Mouse (Mus musculus): ENCODE data around the gene Slc30a7. TPM values are rescaled to one million over a fixed set of nuclear protein-coding genes. Genes with fewer than 3 reads are reported as not detected.
"Not testable (repeated sequence)": the region's sequence is repeated elsewhere in the genome, so short reads cannot be mapped to it uniquely, and the experiment has no call there.

Gene Slc30a7
- total RNA-seq, 2 experiments from 2014 or later: 7.4 to 8.9 TPM

DNA sequence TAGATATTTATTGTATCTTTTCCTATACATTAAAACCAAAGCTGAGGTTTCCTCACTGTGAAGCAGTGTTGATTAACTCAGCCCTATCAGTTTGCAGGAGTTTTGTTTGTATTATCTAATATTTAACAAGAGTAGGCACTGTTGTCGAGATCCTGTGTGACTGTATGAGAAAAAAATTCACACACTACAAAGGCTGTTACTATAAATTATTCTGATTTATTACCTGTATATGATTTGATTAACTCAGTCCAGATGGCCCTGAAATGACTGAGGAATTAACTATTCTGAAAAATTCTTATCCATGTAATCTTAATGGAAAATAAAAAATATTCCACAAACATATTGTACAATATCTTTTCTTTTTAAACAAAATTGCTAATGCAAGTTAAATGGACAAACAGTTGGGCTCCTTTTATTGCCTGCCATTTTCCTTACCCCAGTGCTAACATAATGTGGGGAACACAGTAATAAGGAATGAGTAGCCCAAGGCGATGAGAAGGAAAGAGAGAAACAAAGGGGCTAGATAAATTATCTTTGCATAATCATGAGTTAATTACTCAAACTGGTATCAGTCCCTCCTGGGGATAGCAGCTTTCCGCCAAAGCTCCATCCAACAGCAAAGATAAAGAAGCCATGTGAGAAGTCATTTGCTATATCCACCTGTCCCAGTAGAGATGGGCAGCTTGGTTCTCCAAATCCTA is 57.8 kb downstream of the Slc30a7 start:
- no peak for DNase-seq

GRCm38 (mm10) chr3:115946272-115946671 is 60.9 kb downstream of the Slc30a7 start:
- DNase-seq: no peak

DNA sequence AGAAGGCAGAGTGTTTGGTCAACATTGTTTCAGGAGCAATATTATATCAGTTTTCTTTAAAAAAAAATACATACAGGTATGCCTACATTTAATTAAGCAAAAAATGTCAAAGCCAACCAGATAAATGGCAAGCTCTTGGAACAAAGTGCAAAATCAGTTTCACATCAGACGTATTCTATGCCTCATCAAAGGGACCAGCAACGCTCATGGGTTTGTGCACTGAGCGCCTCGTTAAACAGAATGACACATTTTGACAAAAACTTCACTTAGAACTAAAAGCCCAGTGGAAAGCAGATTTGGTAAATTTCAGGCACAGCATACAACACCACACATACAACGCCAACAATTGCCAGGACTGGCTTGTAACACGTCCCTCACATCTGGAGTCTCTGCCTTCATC is 62.8 kb downstream of the Slc30a7 start:
- DNase-seq: no peak

DNA sequence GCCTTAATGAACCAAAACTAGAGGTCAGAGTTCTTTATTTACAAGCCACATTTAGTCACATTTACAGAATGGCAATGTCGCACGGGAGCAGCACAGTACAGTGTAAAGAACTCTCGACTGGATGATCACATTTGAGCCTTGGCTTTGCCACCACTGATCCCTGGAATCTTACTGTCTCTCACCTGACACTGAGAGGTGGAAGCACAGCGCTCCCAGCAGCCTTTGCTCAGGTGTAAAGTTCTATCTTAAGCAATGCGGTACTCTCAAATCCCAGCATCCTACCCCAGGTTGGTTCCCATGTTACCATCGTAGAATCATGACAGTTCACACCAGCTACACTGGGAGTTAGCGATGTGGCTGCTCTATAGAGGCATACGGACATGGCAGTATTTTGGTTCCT is 65.7 kb downstream of the Slc30a7 start:
- DNase-seq: no peak

DNA sequence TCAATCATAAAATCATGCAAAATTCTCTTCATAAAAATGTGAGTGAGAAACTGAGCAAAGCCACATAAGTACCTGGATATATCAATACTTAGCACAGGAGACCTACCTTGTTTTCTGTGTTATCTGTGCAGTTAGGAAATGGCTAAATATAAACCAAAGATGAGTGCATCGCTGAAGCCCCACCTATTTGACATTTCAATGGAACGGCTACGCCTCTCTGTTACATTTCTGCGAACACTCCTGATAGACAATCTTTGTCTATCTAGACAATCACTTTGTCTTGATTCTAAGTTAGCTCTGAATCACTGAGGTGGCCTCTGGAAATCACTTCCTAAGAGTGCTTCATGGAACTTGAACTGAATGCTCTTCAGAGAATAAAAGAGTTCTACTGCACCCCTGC is 66.7 kb downstream of the Slc30a7 start:
- no peak for DNase-seq

DNA sequence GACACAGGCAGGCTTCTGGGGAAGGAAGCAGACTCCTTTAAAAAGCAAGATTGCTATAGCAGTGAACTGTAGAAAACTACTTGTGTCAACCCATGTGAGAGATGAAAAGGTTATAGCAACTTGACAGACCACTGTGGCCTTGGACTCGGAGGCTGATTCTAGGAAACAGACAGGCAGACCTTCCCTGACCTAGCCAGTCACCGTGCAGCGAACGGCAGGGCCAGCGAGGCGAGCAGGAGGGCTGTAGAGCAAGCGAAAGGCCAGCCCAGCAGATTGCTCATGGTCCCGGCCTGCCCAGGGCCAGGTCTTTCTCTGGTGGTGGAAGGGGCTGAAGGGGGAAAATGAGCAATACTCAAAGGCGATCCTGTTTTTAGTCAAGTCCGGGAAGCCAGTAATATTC is 69.4 kb downstream of the Slc30a7 start:
- DNase-seq: no peak

DNA sequence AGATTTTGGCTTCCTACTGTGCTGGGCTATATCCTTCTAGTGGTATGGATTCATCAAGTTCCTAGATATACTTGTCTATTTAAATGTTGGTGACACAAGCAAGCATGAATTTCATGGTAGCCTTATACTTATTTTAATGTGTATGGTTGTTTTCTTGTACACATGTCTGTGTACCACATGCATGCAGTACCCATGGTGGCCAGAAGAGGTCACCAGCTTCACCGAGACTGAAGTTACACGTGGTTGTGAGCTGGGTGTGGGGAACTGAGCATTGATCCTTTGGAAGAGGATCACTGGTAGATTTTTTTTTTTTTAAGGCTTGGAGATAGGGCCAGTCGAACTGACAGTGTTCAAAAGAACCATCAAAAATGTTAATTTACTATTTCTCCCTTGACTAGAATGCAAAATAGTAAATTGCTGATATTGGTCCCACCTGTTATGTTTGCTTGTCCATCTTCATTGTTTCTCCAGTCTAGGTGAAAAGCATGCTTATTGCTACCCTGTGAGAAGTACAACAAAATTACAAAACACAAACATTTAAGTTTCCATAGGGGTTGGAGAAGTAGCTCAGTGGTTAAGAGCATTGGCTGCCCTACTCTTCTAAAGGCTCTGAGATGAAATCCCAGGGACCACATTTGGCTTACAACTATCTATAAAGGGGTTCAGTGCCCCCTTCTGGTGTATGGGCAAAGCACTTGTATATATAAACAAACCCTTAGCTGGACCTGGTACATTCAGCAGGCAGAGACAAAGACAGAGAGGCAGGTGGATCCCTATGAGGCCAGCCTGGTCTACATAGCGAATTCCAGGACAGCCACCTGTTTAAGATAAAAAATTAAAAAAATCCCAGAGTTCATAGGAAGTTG is 70.2 kb downstream of the Slc30a7 start:
- no peak for DNase-seq

DNA sequence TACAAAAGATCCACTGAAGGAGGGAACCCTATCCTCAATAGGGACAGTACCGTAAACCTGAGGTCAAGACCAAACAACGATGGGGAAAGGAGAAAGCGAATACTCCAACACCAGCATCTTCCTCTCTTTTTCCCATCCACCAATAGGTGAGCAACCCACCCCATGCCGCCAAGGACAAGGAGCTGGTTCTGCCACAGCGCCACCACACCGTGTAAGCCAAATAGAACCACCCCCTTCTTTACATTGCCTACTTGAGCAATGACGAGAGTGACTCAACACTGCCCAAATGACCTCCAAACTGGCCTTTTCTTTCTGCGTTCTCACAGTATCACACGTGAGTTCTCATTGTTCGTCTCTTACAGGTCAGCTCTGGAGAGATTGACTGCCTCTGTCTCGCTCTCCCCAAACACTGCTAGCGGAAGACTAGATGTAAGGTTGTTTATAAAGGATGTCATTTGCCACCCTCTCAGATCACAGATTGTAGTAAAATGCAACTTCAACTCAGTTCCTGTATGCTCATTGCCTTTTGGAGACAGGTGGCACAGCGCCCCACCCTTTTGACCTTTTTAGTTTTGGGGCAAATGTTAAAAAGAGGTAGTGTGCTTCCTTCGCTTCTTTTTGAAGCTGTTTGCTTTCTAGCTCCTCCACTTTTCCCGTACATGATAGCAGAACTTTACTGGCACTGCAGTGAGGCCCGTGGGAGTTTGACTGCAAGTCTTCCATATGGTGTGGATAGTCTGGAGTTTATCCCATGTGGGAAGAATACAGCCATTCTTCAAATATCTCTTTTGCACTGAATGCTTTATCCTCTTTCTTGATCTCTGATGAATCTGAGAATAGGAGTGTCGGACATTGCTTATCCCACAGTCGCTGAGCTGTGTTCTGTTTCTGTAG is 73.7 kb downstream of the Slc30a7 start:
- no peak for DNase-seq

DNA sequence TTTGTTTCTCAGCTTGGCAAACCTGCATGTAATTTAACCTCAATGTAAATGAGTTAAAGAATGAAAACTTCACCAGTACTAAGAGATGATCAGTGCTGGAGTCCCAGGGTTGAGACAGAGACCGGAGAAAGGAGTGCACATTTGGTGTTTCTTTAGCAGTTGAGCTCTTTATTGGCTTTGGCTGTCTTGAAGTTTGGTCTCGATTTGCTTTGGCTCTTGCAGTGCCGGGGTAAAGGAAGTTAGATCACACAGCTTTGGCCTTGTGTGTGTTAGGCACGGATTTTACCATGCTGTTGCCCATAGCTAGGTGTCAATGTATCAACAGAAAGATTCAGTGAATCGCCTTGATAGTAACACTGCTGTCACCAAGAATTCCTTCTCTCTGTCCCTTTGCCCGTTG is 75.5 kb downstream of the Slc30a7 start:
- DNase-seq: no peak

DNA sequence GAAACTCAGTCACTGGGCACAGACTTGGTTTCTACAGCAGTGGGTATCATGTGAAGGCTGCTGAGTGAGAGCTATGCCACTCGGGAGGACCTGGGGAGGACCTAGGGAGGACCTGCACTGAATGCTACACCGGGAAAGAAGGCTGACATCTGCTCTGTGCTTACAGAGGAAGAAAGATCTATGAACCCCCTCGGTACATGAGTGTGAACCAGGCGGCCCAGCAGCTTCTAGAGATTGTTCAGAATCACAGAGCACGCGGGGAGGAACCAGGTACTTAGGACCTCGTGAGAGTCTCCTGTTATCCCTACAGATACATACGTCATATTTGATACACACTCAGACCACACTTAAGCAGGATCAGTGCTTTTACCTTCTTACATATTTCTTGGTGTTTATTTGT is 80.7 kb downstream of the Slc30a7 start:
- DNase-seq: no peak

DNA sequence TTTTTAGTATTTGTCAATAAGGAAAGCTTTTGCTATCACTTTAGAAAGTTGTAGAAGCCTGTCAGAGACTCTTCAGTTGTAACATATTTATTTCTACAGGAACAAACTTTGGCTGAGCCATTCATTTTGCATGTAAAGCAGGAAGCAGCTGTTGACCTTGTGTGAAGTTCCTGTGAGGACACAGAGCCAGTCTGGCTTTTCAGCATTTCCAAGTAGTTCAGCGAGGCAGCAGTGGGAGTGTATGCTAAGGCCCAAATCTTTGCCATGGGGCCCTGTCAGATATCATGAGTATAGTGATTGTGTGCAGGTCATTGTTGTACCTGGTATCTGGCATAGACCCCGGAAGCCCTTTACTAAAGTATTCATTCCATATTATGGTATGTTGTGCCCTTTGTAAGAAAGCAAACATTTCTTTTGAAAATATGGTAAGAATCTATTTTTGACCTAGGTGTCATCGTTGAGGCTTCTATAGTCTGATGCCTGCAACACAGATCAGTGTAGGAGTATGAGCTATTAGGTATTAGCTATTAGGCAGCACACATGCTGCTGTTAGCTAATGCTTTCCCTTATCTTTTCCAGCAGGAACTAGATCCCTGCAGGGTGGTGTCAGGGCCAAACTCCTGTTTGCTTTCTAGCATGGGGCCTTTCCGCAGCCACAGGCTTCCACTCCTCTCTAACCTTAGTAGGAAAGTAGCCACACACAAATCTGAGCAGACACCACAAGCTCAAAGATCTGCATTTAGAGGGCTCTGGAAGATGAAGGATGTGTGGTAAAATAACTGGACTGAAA is 82.6 kb downstream of the Slc30a7 start:
- no peak for DNase-seq

DNA sequence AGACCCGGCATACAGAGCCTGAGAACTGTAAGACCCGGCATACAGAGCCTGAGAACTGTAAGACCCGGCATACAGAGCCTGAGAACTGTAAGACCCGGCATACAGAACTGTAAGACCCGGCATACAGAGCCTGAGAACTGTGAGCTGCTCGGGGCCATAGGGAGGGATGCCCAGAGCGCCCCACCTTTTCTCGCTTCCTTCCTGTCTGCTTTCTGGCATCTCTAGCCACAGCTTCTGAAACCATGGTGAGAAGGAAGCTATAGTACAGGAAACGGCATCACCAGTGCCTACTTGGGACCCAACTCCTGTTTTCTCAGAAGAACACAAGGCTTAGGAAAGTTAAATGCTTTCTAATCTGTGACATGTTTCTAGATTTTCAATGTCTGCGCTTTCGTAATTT is 99.8 kb downstream of the Slc30a7 start:
- not testable (repeated sequence) for DNase-seq

DNA sequence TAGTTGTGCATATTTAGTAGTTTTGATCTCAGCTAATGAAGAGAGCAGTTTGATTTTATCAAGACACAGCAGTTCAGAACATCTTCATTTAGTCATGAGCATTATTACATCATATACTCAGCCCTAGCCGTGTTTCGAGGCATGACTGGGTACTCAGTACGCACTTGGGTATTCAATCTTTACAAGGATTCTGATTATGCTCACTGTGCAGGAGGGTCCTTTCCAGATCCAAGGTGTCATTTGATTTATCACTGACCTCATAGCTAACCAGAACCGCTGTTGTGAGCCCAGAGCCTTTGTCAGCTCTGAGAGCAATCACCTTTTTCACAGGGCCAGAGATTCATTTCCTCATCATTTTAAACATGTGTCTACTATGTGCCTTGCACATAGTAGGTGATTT is 101.6 kb downstream of the Slc30a7 start:
- DNase-seq: no peak

GRCm38 (mm10) chr3:115905067-115905466 is 102.1 kb downstream of the Slc30a7 start:
- no peak for DNase-seq

GRCm38 (mm10) chr3:115902301-115902956 is 104.8 kb downstream of the Slc30a7 start:
- DNase-seq: no peak

DNA sequence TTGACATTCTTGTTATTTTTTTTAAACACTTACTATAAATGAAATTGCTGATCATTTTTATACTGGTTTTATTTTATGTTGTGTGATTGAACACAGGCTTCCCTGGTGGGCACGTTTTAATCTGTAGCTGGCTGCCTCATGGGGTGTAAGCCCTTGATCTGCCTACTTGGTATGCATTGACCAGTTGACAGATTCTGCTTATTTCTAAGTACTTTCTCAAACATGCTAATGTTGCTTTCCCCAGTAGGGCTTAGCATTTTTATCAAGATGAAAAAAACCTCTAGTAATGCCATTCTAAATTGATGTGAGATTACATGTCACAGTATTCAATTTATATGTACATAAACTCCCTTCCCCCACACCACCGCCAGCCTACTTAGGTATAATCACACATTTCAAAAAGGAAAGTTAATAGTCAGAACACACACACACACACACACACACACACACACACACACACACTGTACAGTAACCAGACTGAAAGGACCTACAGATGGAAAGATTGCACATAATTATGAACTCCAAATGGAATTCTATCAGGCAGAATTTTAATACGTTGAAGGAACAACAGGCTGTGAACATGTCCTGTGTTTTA is 108.8 kb downstream of the Slc30a7 start:
- DNase-seq: no peak

- DNase-seq: no peak
These were observed 114.0 kb downstream of the Slc30a7 start for GRCm38 (mm10) chr3:115893166-115893565.

DNA sequence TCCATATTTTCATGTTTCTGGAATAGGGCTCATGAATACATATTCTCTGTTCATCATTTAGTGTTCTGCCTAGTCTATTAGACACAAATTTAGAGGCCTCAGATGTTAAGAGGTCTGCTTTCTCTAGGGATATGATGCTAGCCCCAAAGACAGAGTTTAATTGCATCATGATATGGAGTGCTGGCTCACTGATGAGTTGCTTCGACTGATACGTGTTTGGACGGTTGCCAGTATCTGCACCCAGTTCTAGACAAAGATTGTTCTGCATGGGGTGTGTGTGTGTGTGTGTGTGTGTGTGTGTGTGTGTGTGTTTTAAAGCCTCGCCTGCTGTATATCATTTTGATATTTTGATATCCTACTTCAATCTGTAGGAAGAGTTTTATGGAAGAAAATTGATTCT is 114.9 kb downstream of the Slc30a7 start:
- DNase-seq: no peak
